Comparison of ENCODE assay signal across 26 mouse cellular contexts in the genomic region with DNA sequence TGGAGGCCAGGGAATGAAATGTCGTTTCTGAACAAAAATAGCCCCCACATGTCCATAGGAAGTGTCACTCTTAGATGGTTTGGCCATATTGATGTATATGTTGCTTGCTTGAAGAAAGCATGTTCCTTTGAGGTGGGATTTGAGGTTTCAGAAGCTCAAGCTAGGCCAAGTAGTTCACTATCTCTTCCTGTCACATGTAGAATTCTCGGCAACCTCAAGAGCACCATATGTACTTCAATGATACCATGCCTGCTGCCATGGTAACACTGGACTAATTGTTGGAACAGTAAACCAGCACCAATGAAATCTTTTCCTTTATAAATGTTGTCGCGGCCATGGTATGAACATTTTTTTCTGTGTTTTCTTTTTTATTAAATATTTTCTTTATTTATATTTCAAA.
"Had no signal": no experiment of that assay in that cellular context is flagged by ENCODE, and none has a peak within 500 bp of the region (broad histone marks: within the 10 kb centered on the region; RNA-seq: fewer than 3 reads in every experiment).

No protein-coding gene starts in this region.

- H3K4me2 ChIP-seq: embryonic facial prominence, embryonic 12.5 days; embryonic facial prominence, embryonic 13.5 days; embryonic facial prominence, embryonic 15.5 days; forebrain, embryonic 12.5 days; forebrain, embryonic 13.5 days; forebrain, embryonic 15.5 days had no signal

- H3K9me3 ChIP-seq: embryonic facial prominence, embryonic 10.5 days; embryonic facial prominence, embryonic 12.5 days; embryonic facial prominence, embryonic 13.5 days; embryonic facial prominence, embryonic 15.5 days; forebrain, embryonic 10.5 days; forebrain, embryonic 12.5 days; forebrain, embryonic 13.5 days; forebrain, embryonic 15.5 days had no signal

- ATAC-seq: forebrain, embryonic 13.5 days; forebrain, embryonic 14.5 days; forebrain, embryonic 15.5 days; forebrain, embryonic 16.5 days; forebrain, postnatal 0 days had no signal

- H3K27me3 ChIP-seq: embryonic facial prominence, embryonic 12.5 days; embryonic facial prominence, embryonic 13.5 days; embryonic facial prominence, embryonic 15.5 days; forebrain, embryonic 12.5 days; forebrain, embryonic 13.5 days; forebrain, embryonic 15.5 days had no signal

- H3K27ac ChIP-seq: embryonic facial prominence, embryonic 10.5 days; embryonic facial prominence, embryonic 12.5 days; embryonic facial prominence, embryonic 13.5 days; embryonic facial prominence, embryonic 15.5 days; forebrain, embryonic 10.5 days; forebrain, embryonic 12.5 days; forebrain, embryonic 13.5 days; forebrain, embryonic 15.5 days; gastrocnemius, adult 2 months; heart, adult 2 months had no signal

- H3K9ac ChIP-seq: embryonic facial prominence, embryonic 12.5 days; embryonic facial prominence, embryonic 13.5 days; embryonic facial prominence, embryonic 15.5 days; forebrain, embryonic 12.5 days; forebrain, embryonic 13.5 days; forebrain, embryonic 15.5 days; forebrain, postnatal 0 days had no signal

- H3K4me3 ChIP-seq: embryonic facial prominence, embryonic 10.5 days; embryonic facial prominence, embryonic 12.5 days; embryonic facial prominence, embryonic 13.5 days; embryonic facial prominence, embryonic 15.5 days; erythroblast, embryonic 14.5 days; forebrain, embryonic 10.5 days; forebrain, embryonic 12.5 days; forebrain, embryonic 13.5 days; forebrain, embryonic 15.5 days; gastrocnemius, adult 2 months; heart, adult 2 months had no signal

- H3K4me1 ChIP-seq: embryonic facial prominence, embryonic 10.5 days; embryonic facial prominence, embryonic 12.5 days; embryonic facial prominence, embryonic 13.5 days; embryonic facial prominence, embryonic 15.5 days; forebrain, embryonic 10.5 days; forebrain, embryonic 12.5 days; forebrain, embryonic 13.5 days; forebrain, embryonic 15.5 days had no signal

- H3K36me3 ChIP-seq: embryonic facial prominence, embryonic 10.5 days; embryonic facial prominence, embryonic 12.5 days; embryonic facial prominence, embryonic 13.5 days; embryonic facial prominence, embryonic 15.5 days; forebrain, embryonic 10.5 days; forebrain, embryonic 12.5 days; forebrain, embryonic 15.5 days had no signal

- DNase-seq: cerebellum, adult 9-11 months; cerebellum, postnatal 10 days; cerebellum, postnatal 14 days; cerebellum, postnatal 25 days; cerebellum, postnatal 36 days; embryo, embryonic 11 days; forebrain, postnatal 0 days; gastrocnemius, adult 2 months; gastrocnemius, postnatal 10 days; gastrocnemius, postnatal 14 days; gastrocnemius, postnatal 25 days; gastrocnemius, postnatal 36 days; heart, adult 11 months; heart, adult 18-20 months; heart, adult 2 months had no signal
